Mouse (Mus musculus): ENCODE results near the gene Tm7sf3.
A peak's percentile ranks its signal among the peaks of the same experiment; 100 is the strongest.

Tm7sf3 gene

DNA sequence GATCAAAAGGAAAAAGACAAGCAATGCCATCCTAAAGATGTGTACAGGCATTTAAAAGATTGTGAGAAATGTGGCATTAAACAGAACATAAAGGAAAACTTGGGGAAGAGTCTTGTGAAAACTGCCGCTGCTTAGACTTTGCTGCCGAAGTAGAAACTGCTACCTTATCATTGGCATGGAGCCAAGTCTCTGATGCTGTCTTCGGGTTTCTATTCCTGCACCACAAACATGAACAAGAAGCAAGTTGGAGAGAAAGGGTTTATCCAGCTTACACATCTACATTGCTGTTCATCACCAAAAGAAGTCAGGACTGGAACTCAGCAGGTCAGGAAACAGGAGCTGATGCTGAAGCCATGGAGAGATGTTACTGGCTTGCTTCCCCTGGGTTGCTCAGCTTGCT lies 10.6 kb upstream of the Tm7sf3 start:
- no peak for DNase-seq

DNA sequence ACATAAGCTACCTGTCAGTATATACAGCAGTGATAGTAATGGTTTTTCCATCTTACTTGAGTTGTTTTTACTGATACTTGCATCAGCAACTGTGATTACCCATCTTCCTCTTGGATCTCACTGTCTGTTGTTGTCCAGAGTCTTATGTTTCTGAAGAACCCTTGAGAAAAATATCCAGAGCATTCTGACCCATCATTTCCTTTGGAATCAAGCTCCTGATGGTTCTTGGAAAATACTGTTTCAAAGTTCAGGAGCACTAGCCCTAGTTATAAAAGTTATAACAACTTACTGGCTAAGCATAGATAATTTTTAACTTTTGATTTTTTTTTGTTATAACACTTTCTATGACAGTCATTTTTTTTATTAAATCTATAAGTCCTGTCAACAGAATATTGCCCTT lies 8.8 kb upstream of the Tm7sf3 start:
- no peak for DNase-seq

DNA sequence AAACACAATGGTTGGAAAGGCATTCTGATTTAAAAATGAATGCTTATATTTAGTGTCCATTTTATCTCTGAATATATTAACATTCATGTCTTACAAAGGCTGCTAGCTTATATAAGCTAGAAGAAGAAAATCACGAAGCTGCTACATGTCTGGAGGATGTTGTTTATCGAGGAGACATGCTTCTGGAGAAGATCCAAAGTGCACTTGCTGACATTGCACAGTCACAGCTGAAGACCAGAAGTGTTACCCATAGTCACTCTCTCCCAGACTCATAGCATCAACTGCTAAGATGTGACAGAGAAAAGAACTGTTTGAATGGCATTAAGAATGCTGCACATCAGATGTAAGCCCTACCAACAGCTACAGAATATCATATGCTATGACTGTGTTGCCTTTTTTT lies 7.4 kb upstream of the Tm7sf3 start:
- no peak for DNase-seq

DNA sequence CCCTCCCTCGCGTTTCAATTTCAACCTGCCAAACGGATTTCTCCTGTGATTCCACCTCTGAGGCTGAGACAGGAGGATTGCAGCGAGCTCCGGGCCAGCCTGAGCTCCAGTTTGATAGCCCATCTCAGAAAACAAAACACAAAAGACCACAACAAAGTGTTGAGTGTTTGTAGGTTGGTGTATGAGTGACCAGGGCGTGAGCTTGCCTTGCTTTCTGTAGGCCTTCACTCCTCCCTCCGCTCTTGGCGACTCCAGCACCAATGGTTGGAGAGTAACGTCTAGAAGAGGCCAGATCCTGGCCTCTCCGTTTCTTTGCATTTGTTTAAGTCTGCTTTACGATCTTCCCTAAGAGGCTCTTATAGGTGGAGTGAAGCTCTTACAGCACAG lies 553 bp upstream of the Tm7sf3 start:
- peak in 1 of 2 experiments; percentile 43 for DNase-seq

DNA sequence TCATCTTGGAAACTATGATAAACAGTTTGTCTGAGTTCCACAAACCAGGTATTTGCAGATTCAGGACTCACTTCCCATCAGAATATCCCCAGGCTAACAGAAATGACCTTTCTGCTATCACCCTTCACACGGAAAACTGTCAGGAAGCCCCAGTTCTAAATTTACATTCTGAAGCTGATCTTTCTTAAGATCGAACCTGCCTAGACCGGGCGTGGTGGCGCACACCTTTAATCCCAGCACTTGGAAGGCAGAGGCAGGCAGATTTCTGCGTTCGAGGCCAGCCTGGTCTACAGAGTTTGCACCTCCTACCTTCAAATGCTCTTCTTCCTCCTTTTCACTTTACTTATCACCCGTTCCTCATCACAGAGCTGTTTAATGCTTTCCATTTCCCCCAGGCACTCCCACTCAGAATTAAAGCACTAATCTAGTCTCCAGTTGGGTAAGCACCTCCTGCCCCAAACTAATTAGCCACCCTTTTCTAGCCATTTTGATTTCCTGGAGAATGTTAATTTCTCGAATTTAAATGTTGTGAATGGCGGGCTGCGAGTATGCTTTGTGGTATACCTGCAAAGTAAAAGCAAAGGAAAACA lies 908 bp downstream of the Tm7sf3 start:
- DNase-seq: no peak

DNA sequence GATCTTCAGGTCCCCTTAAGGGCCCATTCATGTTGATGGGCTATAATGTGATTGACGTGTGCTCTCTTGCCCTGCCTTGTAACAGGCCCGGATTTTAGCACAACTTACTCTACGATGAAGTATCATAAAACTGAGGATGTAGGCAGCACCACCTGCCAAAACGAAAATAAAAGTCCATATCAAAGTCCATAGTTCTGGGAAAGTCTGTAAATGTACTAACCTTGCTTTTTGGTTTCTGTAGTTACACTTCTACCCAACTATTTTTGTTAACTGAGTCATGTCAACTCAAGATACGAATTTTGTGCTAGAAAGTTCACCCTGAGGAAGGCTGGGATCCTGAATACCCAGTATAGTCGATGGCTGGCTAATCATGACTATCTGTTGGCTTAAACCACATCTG lies 1.6 kb downstream of the Tm7sf3 start:
- no peak for DNase-seq

DNA sequence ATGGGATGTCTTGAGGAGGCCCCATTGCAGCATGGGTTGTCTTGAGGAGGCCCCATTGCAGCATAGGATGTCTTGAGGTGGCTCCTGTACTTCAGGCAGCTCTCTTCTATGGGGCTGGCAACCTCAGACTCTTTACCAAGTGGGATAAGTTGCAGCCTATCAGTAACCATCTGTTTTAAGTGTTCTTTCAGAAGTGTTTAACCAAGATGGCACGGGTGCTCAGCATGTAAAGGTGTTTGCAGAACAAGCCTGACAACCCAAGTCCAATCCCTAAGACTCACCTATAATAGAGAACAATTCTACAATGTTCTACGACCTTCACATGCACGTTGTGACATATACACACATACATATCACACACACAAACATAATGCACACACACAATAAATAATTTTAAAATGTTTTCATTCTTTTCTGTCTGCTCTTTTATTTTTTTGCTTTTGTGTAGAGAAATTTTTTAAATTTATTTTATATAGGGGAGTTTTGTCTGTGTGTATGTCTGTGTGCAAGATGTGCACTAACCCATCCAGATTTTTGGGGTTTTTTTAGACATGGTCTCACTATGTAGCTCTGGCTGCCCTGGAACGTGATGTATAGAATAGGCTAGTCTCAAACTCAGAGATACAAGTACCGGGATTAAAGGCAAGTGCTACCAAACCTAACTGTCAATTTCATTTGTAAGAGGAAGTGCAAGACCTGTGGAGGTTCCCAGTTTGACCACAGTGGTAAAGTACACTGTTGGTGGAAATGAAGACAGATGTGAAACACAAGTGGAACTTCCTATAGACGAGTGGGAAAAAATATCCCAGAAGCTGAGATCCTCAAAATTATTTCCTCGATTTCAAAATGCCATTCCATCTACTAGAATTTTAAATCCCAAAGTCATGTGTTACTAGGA lies 2.3 kb downstream of the Tm7sf3 start:
- no peak for DNase-seq

DNA sequence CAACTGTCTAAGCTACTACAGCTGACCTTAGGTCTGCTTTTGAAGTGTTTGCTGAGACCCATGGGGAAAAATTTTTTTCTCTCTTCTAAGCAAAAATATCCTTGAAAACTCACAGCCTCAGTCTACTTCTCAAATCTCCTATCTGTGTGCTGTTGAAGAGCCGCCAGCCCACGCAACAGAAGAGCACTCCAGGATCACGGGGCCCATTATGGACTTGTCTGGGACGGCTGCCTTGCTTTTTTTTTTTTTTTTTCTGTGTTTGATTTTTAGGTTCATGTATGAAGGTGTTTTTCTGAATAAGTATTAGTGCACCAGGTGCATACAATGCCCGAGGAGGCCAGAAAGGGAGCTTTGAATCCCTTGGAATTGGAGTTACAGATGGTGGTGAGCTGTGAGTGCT lies 6.1 kb downstream of the Tm7sf3 start:
- no peak for DNase-seq

DNA sequence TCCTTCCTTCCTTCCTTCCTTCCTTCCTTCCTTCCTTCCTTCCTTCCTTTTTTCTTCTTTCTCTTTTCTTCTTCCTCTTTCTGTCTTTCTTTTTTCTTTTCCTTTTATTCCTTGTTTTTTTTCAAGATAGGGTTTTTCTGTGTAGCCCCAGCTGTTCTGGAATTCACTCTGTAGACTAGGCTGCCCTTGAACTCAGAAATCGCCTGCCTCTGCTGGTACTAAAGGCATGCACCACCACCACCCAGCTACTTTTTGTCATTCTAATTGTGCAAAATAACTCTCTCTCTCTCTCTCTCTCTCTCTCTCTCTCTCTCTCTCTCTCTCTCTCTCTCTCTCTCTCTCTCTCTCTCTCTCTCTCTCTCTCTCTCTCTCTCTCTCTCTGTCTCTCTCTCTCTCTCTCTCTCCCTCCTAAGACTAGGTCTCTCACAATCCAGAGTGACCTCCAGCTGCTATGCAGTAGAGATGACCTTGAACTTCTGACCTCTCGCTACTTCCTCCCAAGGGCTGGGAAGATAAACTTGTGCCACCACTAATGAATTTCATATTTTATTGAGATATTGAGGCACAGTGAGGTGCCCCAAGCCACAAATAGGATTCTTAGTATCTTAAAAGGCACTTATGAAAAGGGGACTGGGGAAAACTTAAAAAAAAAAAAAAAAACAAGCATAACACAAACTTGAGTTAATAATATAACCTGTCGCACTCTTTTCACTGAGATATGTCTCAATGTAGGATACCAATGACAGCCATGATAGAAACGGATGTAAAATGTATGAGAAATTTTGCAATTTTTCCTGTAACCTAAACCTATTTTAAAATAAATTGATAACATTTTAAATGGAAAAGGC lies 7.6 kb downstream of the Tm7sf3 start:
- no peak for DNase-seq

DNA sequence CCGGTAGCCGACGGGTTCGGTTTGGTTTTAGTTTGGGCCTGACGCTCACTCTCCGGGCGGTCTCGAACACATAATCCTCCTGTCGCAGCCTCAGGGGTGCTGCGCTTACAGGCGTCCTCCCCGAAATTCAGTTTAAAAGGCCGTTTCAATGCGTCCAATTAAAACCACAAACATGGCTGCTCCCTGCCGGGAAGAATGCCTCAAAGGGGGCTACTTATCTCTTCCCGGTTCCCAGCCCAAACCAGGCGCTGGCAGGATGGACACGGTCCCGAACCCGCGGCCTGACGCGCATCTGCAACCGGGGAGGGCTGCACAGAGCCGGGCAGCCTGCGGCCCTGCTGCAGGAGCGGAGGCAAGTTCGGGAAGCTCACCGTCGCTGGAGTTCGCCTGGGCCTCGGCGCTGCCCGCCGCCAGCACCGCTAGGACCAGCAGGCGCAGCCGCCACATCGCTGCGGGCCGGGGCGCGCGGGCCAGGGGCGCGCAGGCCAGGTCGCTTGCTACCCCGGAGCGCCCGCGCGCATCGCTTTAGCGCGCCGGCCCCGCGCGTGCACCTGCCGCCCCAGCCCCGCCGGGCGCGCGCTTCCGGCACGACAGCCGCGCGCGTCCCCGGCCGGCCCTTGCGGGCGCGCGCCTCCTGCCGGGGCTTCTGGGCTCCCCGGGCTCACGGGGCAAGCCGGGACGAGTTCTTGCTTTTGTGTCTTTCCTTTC lies 8.5 kb downstream of the Tm7sf3 start:
- DNase-seq: peak; percentile 86 to 93

DNA sequence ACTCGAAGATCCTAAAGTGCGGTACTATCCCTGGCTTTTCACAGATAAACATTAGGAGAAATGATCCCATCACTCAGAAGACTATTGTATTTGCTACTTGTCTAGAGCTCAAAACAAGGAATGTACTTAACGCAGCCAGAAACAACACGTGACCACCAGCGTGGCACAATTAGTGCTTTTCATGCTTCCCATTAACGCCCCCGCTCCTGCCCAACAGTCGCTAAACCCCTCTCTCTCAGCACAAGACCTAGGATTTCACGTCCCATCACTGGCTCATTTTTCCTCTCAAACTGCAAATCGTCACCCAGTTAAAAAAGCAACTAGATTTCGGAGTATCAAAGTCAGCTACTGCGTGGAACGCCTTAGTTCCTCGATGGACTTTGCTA lies 9.0 kb downstream of the Tm7sf3 start:
- peak; percentile 49 to 59 for DNase-seq

DNA sequence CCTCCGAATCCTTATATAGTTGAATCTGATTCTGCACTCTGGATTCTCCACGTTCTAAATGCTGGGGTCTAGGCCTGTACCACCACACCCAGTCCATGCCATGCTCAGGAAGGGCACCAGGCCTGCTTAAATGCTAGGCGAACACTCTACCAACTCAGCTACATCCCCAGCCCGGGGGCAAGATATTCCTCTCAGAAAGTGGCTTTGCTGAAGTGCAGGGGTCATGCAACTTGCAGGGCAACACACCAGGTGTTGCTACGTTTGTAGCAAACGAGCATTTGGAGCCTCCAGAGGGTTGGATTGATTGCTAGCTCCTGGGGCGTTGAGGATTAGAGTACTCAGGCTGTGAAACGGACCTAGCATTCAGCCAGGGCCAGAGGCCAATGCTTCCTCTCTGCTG lies 9.5 kb downstream of the Tm7sf3 start:
- peak in 1 of 2 experiments; percentile 23 for DNase-seq

DNA sequence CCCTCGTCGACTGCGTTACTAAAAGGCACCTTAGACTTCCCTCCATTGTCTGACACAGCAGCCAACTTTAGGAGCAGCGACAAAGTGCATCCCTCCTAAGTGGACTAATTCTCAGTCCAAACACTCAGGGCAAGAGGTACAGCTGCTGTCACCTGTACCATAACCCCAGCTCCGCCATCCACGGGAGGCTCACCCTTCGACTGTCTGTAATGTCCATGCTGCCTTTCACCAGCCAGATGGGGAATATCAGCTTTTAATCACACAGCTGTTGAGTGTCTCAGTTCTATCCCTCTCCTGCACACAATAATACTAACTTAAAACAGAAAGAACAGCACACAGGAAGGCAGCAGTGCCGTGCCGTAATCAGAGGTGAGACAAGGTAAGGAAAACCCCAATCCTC lies 10.2 kb downstream of the Tm7sf3 start:
- no peak for DNase-seq

DNA sequence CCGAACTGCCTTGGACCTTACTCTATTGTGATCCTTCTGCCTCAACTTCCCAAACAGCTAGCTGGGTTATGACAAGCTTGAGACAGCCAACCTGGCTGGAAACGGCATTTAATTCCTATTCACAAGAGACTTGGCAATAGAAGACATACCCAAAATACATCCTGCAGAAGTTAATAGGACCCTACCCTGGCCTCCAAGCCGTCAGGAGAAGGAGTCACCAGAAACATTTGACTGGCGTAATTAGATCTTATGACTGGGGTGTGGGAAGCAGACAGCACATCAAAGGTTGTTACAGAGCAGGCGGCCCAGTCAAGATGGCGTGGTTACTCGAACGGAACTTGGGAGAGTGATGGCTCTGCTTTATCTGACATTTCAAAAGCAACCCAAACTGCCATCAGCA lies 10.8 kb downstream of the Tm7sf3 start:
- DNase-seq: no peak

DNA sequence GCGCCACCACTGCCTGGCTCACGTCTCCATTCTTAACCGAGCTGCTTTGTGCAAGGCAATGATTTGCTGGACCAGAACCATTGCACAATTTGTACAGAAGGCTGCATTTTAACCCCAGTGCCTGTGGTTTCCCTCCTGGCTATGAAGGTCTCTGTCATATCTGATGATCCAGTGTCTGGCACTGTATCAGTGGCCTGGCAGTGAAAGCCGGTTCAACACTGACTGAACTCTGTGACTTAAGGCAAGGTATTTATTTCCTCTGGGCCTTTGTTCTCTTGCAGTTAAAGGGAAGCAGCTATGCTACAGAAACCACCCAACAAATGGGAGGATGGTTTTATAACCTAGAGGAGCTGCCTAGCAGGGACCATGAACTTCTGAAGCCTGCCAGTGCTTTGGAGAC lies 11.7 kb downstream of the Tm7sf3 start:
- no peak for DNase-seq

DNA sequence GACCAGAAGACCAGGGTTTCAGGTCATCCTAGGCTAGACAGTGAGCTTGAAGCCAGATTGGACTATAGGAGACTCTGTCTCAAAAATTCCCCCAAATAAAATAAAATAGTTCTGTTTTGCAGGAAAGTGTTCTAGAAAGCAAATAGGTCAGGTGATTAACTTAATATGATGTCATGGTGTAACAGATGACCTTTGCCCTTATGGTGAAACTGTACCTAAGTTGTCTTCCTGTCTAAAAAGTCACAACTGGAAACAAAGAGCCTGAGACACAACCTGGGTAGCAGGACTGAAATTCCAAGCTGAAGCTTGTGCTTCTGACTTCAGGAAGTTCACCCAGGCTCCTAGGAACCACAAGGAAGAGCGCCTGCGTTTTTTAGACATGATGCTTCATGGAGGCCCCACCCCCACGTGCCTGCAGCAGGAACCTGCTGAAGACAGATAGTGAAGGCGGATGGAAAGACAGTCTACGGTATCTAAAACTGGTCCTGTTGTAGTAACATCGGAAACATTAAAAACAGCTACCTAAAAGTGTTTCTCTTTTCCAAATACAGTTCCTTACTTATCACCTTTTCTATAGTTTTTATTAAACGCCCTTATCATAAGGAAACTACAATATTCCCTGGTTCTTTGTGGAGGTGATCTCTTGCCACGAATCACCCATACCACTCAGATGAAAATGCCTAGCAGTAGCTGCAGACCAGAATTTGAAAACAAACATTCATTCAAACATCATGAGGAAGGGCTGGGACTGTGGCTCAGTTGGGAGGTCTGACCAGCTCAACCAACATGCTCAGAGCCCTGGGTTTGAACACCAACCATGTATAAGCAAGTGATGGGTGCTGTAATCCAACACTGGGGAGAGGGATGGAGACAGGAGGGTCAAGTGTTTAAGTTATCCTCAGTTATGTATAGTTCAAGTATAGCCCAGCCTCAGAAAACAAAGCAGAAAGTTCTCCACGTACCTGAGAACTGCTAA lies 12.6 kb downstream of the Tm7sf3 start:
- DNase-seq: no peak

DNA sequence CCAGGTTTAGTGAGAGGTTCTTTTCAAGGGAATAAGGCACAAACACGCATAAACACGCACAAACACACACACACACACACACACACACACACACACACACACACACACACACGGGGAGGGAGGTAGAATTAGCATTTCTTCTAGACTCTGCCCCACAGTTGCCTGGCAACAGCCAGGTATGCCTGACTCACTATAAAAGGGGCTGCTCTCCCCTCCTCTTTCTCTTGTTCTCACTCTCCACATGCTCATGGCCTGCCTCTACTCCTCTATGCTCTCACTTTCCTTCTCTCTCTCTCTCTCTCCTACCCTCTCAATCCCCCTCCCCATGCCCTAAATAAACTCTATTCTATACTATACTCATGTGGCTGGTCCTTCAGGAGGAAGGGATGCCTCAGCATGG lies 14.5 kb downstream of the Tm7sf3 start:
- no peak for DNase-seq

DNA sequence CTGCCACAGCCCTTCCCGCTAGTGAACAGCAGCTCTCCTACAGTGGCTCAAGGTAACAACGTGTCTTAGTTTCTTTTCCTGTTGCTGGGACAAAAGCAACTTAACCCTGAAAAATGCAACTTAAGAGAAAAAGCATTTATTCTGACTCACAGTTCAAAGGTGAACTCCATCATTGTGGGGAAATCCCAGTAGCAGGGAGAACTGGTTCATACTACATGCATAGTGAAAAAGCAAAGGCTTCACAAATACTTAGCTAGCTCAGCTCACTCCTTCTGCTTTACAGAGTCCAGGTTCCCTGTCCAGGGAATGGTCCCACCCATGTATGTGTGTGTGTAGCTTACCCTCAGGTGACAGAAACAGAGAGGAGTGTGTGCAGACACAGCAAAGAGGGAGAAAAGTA lies 26.0 kb downstream of the Tm7sf3 start:
- no peak for DNase-seq

DNA sequence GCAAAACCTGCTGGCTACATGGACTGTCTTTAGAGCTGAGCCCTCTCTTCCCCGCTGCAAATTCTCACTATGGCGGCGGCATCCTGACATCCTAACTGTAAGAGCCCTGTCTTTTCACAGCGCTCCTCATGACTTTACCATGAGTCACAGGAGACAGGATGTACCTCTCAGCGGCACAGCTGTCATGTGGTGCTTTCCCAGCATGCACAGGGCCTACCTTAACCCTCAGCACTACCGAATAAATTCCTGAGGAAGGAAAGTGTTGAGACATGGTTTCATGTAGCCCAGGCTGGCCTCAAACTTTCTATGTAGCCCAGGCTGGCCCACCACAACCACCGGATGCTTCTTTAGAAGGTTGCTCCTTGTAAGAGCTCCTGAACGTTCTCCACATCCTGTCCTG lies 26.7 kb downstream of the Tm7sf3 start:
- DNase-seq: no peak

DNA sequence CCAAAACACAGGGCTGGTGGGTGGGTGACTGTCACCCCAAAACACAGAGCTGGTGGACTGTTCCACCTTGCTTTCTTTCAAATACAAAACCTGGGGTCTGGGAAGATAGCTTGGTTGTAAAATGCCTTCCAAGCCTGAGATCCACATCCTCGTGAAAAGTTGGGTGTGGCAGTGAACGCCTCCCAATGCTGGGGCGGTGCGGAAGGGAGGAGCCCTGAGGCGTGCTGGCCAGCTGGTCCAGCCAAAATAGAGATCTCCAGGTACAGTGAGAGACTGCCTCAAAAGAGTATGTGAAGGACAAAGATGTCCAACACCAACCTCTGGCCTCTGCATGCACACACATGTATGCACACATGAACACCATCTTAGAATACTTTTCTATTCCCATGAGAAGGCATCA lies 28.1 kb downstream of the Tm7sf3 start:
- no peak for DNase-seq

DNA sequence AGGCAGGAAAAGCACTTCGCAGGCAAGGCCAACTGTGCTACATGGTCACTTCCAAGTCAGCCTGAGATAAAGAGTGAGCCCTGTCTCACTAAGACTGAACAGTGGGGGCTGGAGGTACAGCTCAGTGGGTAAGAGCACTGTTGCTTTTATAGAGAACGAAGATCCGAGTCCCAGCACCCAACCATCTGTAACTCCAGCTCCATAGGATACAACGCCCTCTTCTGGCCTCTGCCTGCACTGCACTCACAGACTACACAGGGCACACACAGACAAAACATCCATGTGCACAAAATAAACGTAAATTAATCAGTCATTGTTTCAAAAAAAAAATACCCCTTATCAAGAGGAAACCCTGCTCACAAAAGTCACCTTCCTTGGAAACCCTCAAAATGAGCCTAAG lies 28.7 kb downstream of the Tm7sf3 start:
- no peak for DNase-seq

DNA sequence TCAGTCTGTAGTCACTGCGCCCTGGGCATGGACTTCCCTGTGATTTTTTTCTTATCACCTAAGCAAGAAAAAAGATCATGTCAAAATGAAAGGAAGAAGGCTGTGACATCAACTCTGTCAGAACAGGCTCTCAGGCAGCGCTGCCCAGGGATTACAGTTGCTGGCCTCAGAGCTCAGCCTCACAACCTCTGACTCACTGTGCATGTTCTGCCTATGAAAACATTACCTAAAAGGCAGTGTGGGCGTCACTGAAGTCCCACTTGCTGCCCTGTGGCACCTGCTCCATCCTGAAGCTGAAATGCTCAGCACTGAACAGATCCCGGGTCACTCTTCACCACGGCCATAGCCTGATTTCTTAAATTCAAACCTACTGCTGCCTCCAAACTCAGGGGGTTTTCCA lies 29.9 kb downstream of the Tm7sf3 start:
- no peak for DNase-seq
